Mouse (Mus musculus) gastrocnemius, postnatal 25 days (tissue): Measurements from ENCODE around the gene Ints13. TPM values are rescaled to one million over a fixed set of nuclear protein-coding genes. Genes with fewer than 3 reads are reported as not detected.

Source experiments
- DNase-seq: peaks from one replicate; pipeline ENCODE4 v3.0.0; 2022
- total RNA-seq, 2 experiments: library from RNA; stranded (reverse); gene quantifications; 1 replicate in 1 of 2; 2 replicates in 1 of 2; pipeline ENCODE4 v1.2.3; 2021

Ints13 gene
- total RNA-seq, 2 experiments from 2014 or later, result 12.9 to 13.6 TPM

DNA sequence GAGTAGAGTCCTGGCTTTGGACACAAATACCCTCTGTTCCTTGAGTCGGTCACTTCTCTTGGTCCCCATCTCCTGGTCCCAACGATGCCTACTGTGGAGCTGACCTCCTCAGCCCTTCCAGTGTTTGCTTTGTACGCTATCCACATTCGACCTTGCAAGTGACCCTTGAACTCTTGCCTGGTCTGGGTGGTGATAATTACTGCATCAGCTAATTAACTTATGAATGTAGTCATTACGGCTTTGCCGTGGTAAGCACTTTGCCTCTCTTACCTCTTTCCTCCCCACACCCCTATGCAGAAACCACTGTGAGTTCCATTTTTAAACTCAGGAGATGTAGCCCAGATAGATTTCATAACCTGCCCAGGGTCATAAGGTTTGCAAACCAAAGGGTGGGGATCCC is 77.4 kb downstream of the Ints13 start:
- no peak for DNase-seq

Other genes starting within 250 kb of the Ints13 start
- gene Itpr2, start 75.6 kb downstream of the Ints13 start, total RNA-seq, result 1 to 10 TPM; 8.5 to 9.4 TPM
- gene Fgfr1op2, start 632 bp downstream of the Ints13 start, total RNA-seq, result 10 to 100 TPM; 46.0 to 46.4 TPM
- 10 to 100 TPM; 37.6 to 37.7 TPM for gene Med21, start 64.7 kb upstream of the Ints13 start, total RNA-seq
- gene Tm7sf3, start 65.0 kb upstream of the Ints13 start, total RNA-seq, result 1 to 10 TPM; 7.3 to 9.5 TPM
- gene Stk38l, start 147.2 kb upstream of the Ints13 start, total RNA-seq, result 1 to 10 TPM; 5.9 to 8.6 TPM
- 1 to 10 TPM in 1 of 2 experiments, under 1 TPM in 1; 0.61 to 1.2 TPM for gene Arntl2, start 218.2 kb upstream of the Ints13 start, total RNA-seq